Mouse (Mus musculus): Measurements from ENCODE around the gene Prkn. TPM values are rescaled to one million over a fixed set of nuclear protein-coding genes. Genes with fewer than 3 reads are reported as not detected.

Gene Prkn
- polyA plus RNA-seq, 1 experiment from 2014 or later: 2.4 TPM

- H3K27me3 ChIP-seq: peaks cover 2% of the 10 kb centered on the region; the same call in 1 of the 2 replicates
- 84% methylated on average over 5 of the region's 5 CpGs for WGBS
- no peaks in the 10 kb centered on the region for H3K4me1 ChIP-seq
- no peaks in the 10 kb centered on the region for H3K36me3 ChIP-seq
- H3K9me3 ChIP-seq (replicated peaks): no peaks in the 10 kb centered on the region
- H3K4me2 ChIP-seq (replicated peaks): no peak overlapping the region
- H3K9ac ChIP-seq: no peak overlapping the region
- ATAC-seq (ENCODE audit: low FRiP score): no peak
- no peak overlapping the region for H3K4me3 ChIP-seq
- no peak overlapping the region for H3K27ac ChIP-seq
Observed at GRCm38 (mm10) chr17:12040546-12040945, 1200.4 kb downstream of the Prkn start.

GRCm38 (mm10) chr17:12041091-12041655 is 1201.0 kb downstream of the Prkn start:
- 91% methylated on average over 5 of the region's 5 CpGs for WGBS
- Histone ChIP-seq H3K4me3 (no peak overlapping the region), H3K9ac (no peak overlapping the region), H3K4me2 (replicated peaks) (no peak overlapping the region), H3K27me3 (peaks cover 2% of the 10 kb centered on the region; the same call in 1 of the 2 replicates), H3K27ac (no peak overlapping the region), H3K36me3 (no peaks in the 10 kb centered on the region), H3K9me3 (replicated peaks) (no peaks in the 10 kb centered on the region), H3K4me1 (0 out of 2 replicates have a peak, but pooled peaks cover 3% of the 10 kb centered on the region)
- no peak for ATAC-seq (ENCODE audit: low FRiP score)

- Histone ChIP-seq H3K4me3 (no peak overlapping the region), H3K9me3 (replicated peaks) (no peaks in the 10 kb centered on the region), H3K27me3 (peaks cover 2% of the 10 kb centered on the region; the same call in 1 of the 2 replicates), H3K4me1 (0 out of 2 replicates have a peak, but pooled peaks cover 3% of the 10 kb centered on the region), H3K36me3 (no peaks in the 10 kb centered on the region), H3K4me2 (replicated peaks) (no peak overlapping the region), H3K27ac (no peak overlapping the region), H3K9ac (no peak overlapping the region)
- ATAC-seq (ENCODE audit: low FRiP score): no peak
- WGBS: 69% methylated on average over 14 of the region's 14 CpGs
Observed at GRCm38 (mm10) chr17:12042561-12043256, 1202.5 kb downstream of the Prkn start.

GRCm38 (mm10) chr17:12044222-12044621 is 1204.0 kb downstream of the Prkn start:
- Histone ChIP-seq H3K36me3 (no peaks in the 10 kb centered on the region), H3K4me1 (0 out of 2 replicates have a peak, but pooled peaks cover 3% of the 10 kb centered on the region), H3K9ac (no peak overlapping the region), H3K27ac (no peak overlapping the region), H3K9me3 (replicated peaks) (no peaks in the 10 kb centered on the region), H3K27me3 (no peaks in the 10 kb centered on the region; the same call in 1 of the 2 replicates), H3K4me3 (no peak overlapping the region), H3K4me2 (replicated peaks) (no peak overlapping the region)
- ATAC-seq (ENCODE audit: low FRiP score): no peak
- WGBS: 56% methylated on average over 8 of the region's 8 CpGs

GRCm38 (mm10) chr17:12045861-12046273 is 1205.7 kb downstream of the Prkn start:
- no peak for ATAC-seq (ENCODE audit: low FRiP score)
- H3K27ac ChIP-seq: no peak overlapping the region
- H3K4me2 ChIP-seq (replicated peaks): no peak overlapping the region
- no peak overlapping the region for H3K9ac ChIP-seq
- H3K36me3 ChIP-seq: no peaks in the 10 kb centered on the region
- no peaks in the 10 kb centered on the region for H3K9me3 ChIP-seq (replicated peaks)
- H3K4me3 ChIP-seq: no peak overlapping the region
- H3K27me3 ChIP-seq: no peaks in the 10 kb centered on the region; the same call in 1 of the 2 replicates
- WGBS: 66% methylated on average over 5 of the region's 5 CpGs
- 0 out of 2 replicates have a peak, but pooled peaks cover 3% of the 10 kb centered on the region for H3K4me1 ChIP-seq

GRCm38 (mm10) chr17:12047032-12047431 is 1206.8 kb downstream of the Prkn start:
- WGBS: 69% methylated on average over 7 of the region's 7 CpGs
- H3K27ac ChIP-seq: no peak overlapping the region
- no peak overlapping the region for H3K4me2 ChIP-seq (replicated peaks)
- H3K4me3 ChIP-seq: no peak overlapping the region
- H3K9me3 ChIP-seq (replicated peaks): no peaks in the 10 kb centered on the region
- 0 out of 2 replicates have a peak, but pooled peaks cover 3% of the 10 kb centered on the region for H3K4me1 ChIP-seq
- H3K9ac ChIP-seq: no peak overlapping the region
- ATAC-seq (ENCODE audit: low FRiP score): no peak
- no peaks in the 10 kb centered on the region for H3K36me3 ChIP-seq
- H3K27me3 ChIP-seq: no peaks in the 10 kb centered on the region; the same call in 1 of the 2 replicates

GRCm38 (mm10) chr17:12047523-12047922 is 1207.3 kb downstream of the Prkn start:
- Histone ChIP-seq H3K9me3 (replicated peaks) (no peaks in the 10 kb centered on the region), H3K9ac (no peak overlapping the region), H3K4me1 (0 out of 2 replicates have a peak, but pooled peaks cover 3% of the 10 kb centered on the region), H3K27ac (no peak overlapping the region), H3K27me3 (no peaks in the 10 kb centered on the region; the same call in 1 of the 2 replicates), H3K36me3 (no peaks in the 10 kb centered on the region), H3K4me2 (replicated peaks) (no peak overlapping the region), H3K4me3 (no peak overlapping the region)
- no peak for ATAC-seq (ENCODE audit: low FRiP score)
- WGBS: 24% methylated on average over 6 of the region's 6 CpGs

- Histone ChIP-seq H3K27me3 (no peaks in the 10 kb centered on the region; the same call in 1 of the 2 replicates), H3K4me3 (no peak overlapping the region)
- 75% methylated on average over 9 of the region's 9 CpGs for WGBS
Observed at GRCm38 (mm10) chr17:12048695-12049490, 1208.7 kb downstream of the Prkn start.

GRCm38 (mm10) chr17:12050261-12050660 is 1210.1 kb downstream of the Prkn start:
- no peaks in the 10 kb centered on the region for H3K9me3 ChIP-seq (replicated peaks)
- no peak overlapping the region for H3K27ac ChIP-seq
- no peak for ATAC-seq (ENCODE audit: low FRiP score)
- no peak overlapping the region for H3K4me2 ChIP-seq (replicated peaks)
- H3K4me1 ChIP-seq: 0 out of 2 replicates have a peak, but pooled peaks cover 3% of the 10 kb centered on the region
- no peaks in the 10 kb centered on the region for H3K36me3 ChIP-seq
- H3K27me3 ChIP-seq: no peaks in the 10 kb centered on the region
- H3K9ac ChIP-seq: no peak overlapping the region
- H3K4me3 ChIP-seq: no peak overlapping the region
- WGBS: 91% methylated on average over 5 of the region's 5 CpGs

More at GRCm38 (mm10) chr17:12048695-12049490, 1208.7 kb downstream of the Prkn start:
- H3K36me3 ChIP-seq: no peaks in the 10 kb centered on the region
- no peak for ATAC-seq (ENCODE audit: low FRiP score)
- 0 out of 2 replicates have a peak, but pooled peaks cover 3% of the 10 kb centered on the region for H3K4me1 ChIP-seq
- H3K4me2 ChIP-seq (replicated peaks): no peak overlapping the region
- no peak overlapping the region for H3K9ac ChIP-seq
- no peaks in the 10 kb centered on the region for H3K9me3 ChIP-seq (replicated peaks)
- H3K27ac ChIP-seq: no peak overlapping the region

- Histone ChIP-seq H3K27ac (no peak overlapping the region), H3K4me1 (0 out of 2 replicates have a peak, but pooled peaks cover under 1% of the 10 kb centered on the region), H3K36me3 (no peaks in the 10 kb centered on the region), H3K9me3 (replicated peaks) (no peaks in the 10 kb centered on the region), H3K9ac (no peak overlapping the region), H3K4me3 (no peak overlapping the region), H3K27me3 (no peaks in the 10 kb centered on the region), H3K4me2 (replicated peaks) (no peak overlapping the region)
- 82% methylated on average over 3 of the region's 3 CpGs for WGBS
- ATAC-seq (ENCODE audit: low FRiP score): no peak
Observed at GRCm38 (mm10) chr17:12051031-12051430, 1210.8 kb downstream of the Prkn start.

- Histone ChIP-seq H3K4me3 (no peak overlapping the region), H3K27me3 (no peaks in the 10 kb centered on the region), H3K36me3 (no peaks in the 10 kb centered on the region), H3K9me3 (replicated peaks) (no peaks in the 10 kb centered on the region), H3K4me1 (no peaks in the 10 kb centered on the region), H3K9ac (no peak overlapping the region), H3K27ac (no peak overlapping the region), H3K4me2 (replicated peaks) (no peak overlapping the region)
- ATAC-seq (ENCODE audit: low FRiP score): no peak
- 92% methylated on average over 12 of the region's 12 CpGs for WGBS
Observed at GRCm38 (mm10) chr17:12052651-12053050, 1212.5 kb downstream of the Prkn start.

GRCm38 (mm10) chr17:12059041-12059440 is 1218.9 kb downstream of the Prkn start:
- no peaks in the 10 kb centered on the region for H3K36me3 ChIP-seq
- ATAC-seq (ENCODE audit: low FRiP score): no peak
- 90% methylated on average over 6 of the region's 6 CpGs for WGBS
- H3K27me3 ChIP-seq: no peaks in the 10 kb centered on the region
- no peaks in the 10 kb centered on the region for H3K9me3 ChIP-seq (replicated peaks)
- no peak overlapping the region for H3K4me2 ChIP-seq (replicated peaks)
- no peaks in the 10 kb centered on the region for H3K4me1 ChIP-seq
- no peak overlapping the region for H3K4me3 ChIP-seq
- H3K27ac ChIP-seq: no peak overlapping the region
- H3K9ac ChIP-seq: no peak overlapping the region

Measured in hindbrain, embryonic 12.5 days (tissue).